Mouse (Mus musculus) heart, postnatal 0 days (tissue): ENCODE measurements around the gene Gm10024. TPM values are rescaled to one million over a fixed set of nuclear protein-coding genes. Genes with fewer than 3 reads are reported as not detected.
"Not testable (repeated sequence)": the region's sequence is repeated elsewhere in the genome, so short reads cannot be mapped to it uniquely, and the experiment has no call there.

Experiments
- ATAC-seq: fragments of 200-750 bp; cut with Nextera tagmentation; 2 replicates; pipeline ENCODE4 v1.8.0; 2017; ENCODE audit warnings: low read depth, moderate number of reproducible peaks, moderate library complexity; ENCODE audit not compliant: insufficient read depth
- DNase-seq: peaks from one replicate; pipeline ENCODE4 v3.0.0-alpha.2; 2016; ENCODE audit warnings: low spot score
- H3K27ac ChIP-seq: fragments of 300-500 bp; sonication (generic); 2 replicates; pipeline ENCODE4 v1.5.1; 2014; ENCODE audit warnings: low read depth, mild to moderate bottlenecking
- H3K27me3 ChIP-seq: fragments of 300-500 bp; sonication (generic); 2 replicates; pipeline ENCODE4 v1.6.1; 2014; ENCODE audit warnings: low read length, mixed read lengths; ENCODE audit not compliant: control insufficient read depth, insufficient read depth
- H3K36me3 ChIP-seq: fragments of 300-500 bp; sonication (generic); replicated peaks from 2 replicates; pipeline ENCODE4 v1.6.1; 2014; ENCODE audit warnings: low read length, mixed read lengths; ENCODE audit not compliant: control insufficient read depth, insufficient read depth
- H3K4me1 ChIP-seq: fragments of 300-500 bp; sonication (generic); 2 replicates; pipeline ENCODE4 v1.6.1; 2014; ENCODE audit warnings: antibody characterized with exemption; ENCODE audit not compliant: control insufficient read depth, insufficient read depth
- H3K4me2 ChIP-seq: fragments of 300-500 bp; sonication (generic); 2 replicates; pipeline ENCODE4 v1.6.1; 2014; ENCODE audit warnings: low read depth, mild to moderate bottlenecking, low read length, moderate library complexity
- H3K4me3 ChIP-seq: fragments of 300-500 bp; sonication (generic); 2 replicates; pipeline ENCODE4 v1.5.1; 2014; ENCODE audit warnings: low read depth, low read length
- H3K9ac ChIP-seq: fragments of 300-500 bp; sonication (generic); replicated peaks from 2 replicates; pipeline ENCODE4 v1.6.1; 2014; ENCODE audit warnings: low read depth, low read length, mixed read lengths
- H3K9me3 ChIP-seq: fragments of 300-500 bp; sonication (generic); replicated peaks from 2 replicates; pipeline ENCODE4 v1.6.1; 2016; ENCODE audit warnings: low read length; ENCODE audit not compliant: control insufficient read depth
- CTCF ChIP-seq: IDR thresholded peaks from 2 replicates; pipeline ENCODE4 v1.5.1; 2016; ENCODE audit warnings: antibody characterized with exemption, control low read depth, low read depth
- EP300 ChIP-seq: IDR thresholded peaks from 2 replicates; pipeline ENCODE4 v1.6.1; 2016; ENCODE audit warnings: antibody characterized with exemption, low read depth
- WGBS: fragments of 180-500 bp; shearing (Covaris S2); extraction: QIAGEN DNeasy Blood & Tissue Kit; methylation state at CpG from one replicate; pipeline ENCODE4 v1.1.7; 2014; 5-methylcytosine and 5-hydroxymethylcytosine counted together
- polyA plus RNA-seq: library from polyadenylated mRNA; unstranded; fragments of >200 nt; fragmentation: Nextera tagmentation; extraction: Ambion mirVana; gene quantifications from 2 replicates; pipeline ENCODE4 v1.2.1, GENCODE M21; 2015
- total RNA-seq: library from RNA; depleted of rRNA; stranded (reverse); fragments of >200 nt; gene quantifications from 2 replicates; pipeline ENCODE4 v1.2.3, GENCODE M21; 2014; ENCODE audit warnings: low replicate concordance

Gene Gm10024
- total and polyA plus RNA-seq, 2 experiments from 2014 or later = not detected

DNA sequence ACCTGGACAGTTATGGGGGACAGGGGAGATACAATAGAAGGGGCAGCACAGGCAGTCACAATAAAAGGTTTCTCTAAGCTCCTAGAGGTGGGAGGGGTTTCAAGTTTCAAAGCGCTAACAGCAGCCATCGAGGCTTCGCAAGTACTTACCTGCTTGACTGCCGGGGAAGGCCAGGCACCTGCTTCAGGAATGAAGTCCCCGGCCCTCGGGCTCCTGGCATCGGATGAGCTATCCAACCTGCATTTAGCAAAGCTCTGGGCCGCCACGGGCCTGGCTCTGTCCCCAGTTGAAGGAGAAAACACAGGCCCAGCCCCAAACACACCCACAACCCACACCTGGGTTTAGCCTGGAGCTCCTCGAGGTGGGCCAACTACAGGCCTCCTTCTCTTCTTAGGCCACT is 24.2 kb upstream of the Gm10024 start:
- H3K4me2 ChIP-seq = no peak overlapping the region
- 0 out of 2 replicates have a peak, but pooled peaks cover 4% of the 10 kb centered on the region for H3K4me1 ChIP-seq
- H3K4me3 ChIP-seq = no peak overlapping the region
- no peaks in the 10 kb centered on the region for H3K36me3 ChIP-seq
- no peak overlapping the region for H3K9ac ChIP-seq
- H3K9me3 ChIP-seq = no peaks in the 10 kb centered on the region
- peaks cover 56% of the 10 kb centered on the region for H3K27me3 ChIP-seq
- ATAC-seq (no peak), DNase-seq (no peak)
- TF ChIP-seq EP300 (no peak), CTCF (no peak)
- 28% methylated on average over 10 of the region's 10 CpGs for WGBS
- no peak overlapping the region for H3K27ac ChIP-seq

DNA sequence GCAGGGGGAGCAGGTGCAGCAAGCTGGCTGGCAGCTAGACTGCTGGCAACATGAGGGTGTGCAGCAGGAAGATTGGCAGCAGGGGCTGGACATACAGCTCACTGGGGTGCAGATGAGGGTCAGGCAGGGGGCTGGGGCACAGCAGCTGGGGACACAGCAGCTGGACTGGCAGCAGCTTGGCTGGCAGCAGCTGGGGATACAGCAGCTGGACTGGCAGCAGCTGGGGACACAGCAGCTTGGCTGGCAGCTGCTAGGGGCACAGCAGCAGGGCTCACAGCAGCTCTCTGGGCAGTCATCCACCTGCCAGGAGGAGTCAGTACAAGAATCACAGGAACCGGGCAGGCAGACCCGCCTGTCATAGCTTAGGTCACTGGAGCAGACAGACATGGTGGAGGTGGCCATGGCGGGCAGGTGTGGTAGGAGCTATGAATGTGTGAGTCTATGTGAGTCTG is 20.9 kb upstream of the Gm10024 start, which contains the start of gene Gm19402:
TSS of gene Gm19402 (minus strand) at position 402 of the 452 bp plus-strand sequence.
- not testable (repeated sequence) for H3K4me3 ChIP-seq, H3K9ac ChIP-seq, H3K4me2 ChIP-seq, DNase-seq, H3K36me3 ChIP-seq, H3K9me3 ChIP-seq, H3K27ac ChIP-seq, H3K4me1 ChIP-seq, ATAC-seq
- peaks cover 37% of the 10 kb centered on the region for H3K27me3 ChIP-seq
- WGBS = 74% methylated on average over 3 of the region's 3 CpGs

DNA sequence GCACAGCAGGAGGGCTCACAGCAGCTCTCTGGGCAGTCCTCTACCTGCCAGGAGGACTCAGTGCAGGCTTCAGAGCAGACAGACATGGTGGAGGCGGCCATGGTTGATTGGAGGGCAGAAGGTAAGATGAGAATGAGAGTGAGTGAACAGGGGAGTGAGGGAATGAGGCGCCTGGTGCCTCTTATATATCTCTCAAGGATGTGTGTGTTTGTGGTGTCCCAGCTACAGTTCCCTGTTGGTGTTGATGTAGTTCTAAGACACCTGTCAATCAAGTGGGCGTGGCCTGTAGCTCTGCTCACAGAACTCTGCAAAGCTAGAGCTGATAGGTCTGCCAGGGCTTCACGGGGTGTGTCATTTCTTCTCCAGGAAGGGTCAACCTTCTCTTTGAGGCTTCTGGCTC is 14.1 kb upstream of the Gm10024 start, which contains the start of gene Gm9508:
TSS of gene Gm9508 (minus strand) at position 101 of the 400 bp plus-strand sequence.
- H3K36me3 ChIP-seq = no peaks in the 10 kb centered on the region
- no peaks in the 10 kb centered on the region for H3K27me3 ChIP-seq
- no peak for TF ChIP-seq CTCF
- TF ChIP-seq EP300 = no peak
- no peak within 1 kb of the TSS for H3K4me2 ChIP-seq
- no peak within 1 kb of the TSS for H3K4me3 ChIP-seq
- peaks cover 11% of the 10 kb centered on the region; the same call in 1 of the 2 replicates for H3K9me3 ChIP-seq
- ATAC-seq (no peak), DNase-seq (no peak)
- no peaks in the 10 kb centered on the region for H3K4me1 ChIP-seq
- whole genome bisulfite sequencing = 21% methylated on average over 4 of the region's 4 CpGs
- H3K9ac ChIP-seq = no peak within 1 kb of the TSS
- no peak within 1 kb of the TSS for H3K27ac ChIP-seq

DNA sequence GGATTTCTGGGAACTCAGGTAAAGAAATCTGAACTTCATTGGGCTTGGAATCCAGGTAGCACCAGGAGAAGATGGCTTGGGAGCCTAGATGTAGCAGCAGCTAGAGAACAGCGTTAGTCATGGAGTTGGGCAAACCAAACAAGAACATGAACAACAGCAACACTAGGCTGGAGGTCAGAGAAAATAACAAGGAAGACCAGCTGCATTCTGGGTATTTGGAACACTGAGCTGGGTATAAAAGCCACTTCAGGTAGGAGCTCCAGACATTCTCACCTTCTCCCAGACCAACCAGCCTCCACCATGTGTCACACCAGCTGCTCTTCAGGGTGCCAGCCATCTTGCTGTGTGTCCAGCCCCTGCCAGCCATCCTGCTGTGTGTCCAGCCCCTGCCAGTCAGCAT is 4.9 kb upstream of the Gm10024 start, which contains the start of gene Gm10272:
TSS of gene Gm10272 (plus strand) at position 301 of the 400 bp plus-strand sequence.
- no peaks in the 10 kb centered on the region for H3K27me3 ChIP-seq
- DNase-seq (no peak), ATAC-seq (no peak)
- whole genome bisulfite sequencing = 87% methylated on average over 1 of the region's 1 CpGs
- H3K4me1 ChIP-seq = no peaks in the 10 kb centered on the region
- TF ChIP-seq EP300 (no peak), CTCF (no peak)
- H3K4me2 ChIP-seq = no peak within 1 kb of the TSS
- peaks cover 12% of the 10 kb centered on the region; the same call in 1 of the 2 replicates for H3K9me3 ChIP-seq
- no peak within 1 kb of the TSS for H3K9ac ChIP-seq
- H3K36me3 ChIP-seq = no peaks in the 10 kb centered on the region
- no peak within 1 kb of the TSS for H3K4me3 ChIP-seq
- H3K27ac ChIP-seq = no peak within 1 kb of the TSS

DNA sequence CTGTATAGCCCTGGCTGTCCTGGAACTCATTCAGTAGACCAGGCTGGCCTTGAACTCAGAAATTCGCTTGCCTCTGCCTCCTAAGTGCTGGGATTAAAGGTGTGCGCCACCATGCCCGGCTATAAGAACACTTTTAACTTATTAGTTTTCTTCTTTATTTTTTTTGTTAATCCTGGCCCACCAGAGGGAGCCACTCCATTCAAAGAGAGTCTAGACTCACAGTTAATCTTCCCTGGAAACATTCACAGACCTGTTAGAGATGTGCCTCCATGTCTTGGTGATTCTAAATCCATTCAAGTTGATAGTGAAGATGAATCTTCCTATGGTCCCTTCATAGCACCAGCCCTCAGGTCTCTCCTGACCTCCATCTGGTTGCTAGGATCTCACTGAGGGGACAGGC is 1.4 kb upstream of the Gm10024 start:
- Histone ChIP-seq H3K4me3 (no peak overlapping the region), H3K4me2 (no peak overlapping the region), H3K4me1 (no peaks in the 10 kb centered on the region), H3K27ac (no peak overlapping the region), H3K36me3 (no peaks in the 10 kb centered on the region), H3K9ac (no peak overlapping the region), H3K9me3 (0 out of 2 replicates have a peak, but pooled peaks cover 5% of the 10 kb centered on the region), H3K27me3 (no peaks in the 10 kb centered on the region)
- no peak for DNase-seq
- 61% methylated on average over 3 of the region's 3 CpGs for WGBS
- no peak for ATAC-seq
- TF ChIP-seq EP300 = no peak
- peak; percentile 16 for TF ChIP-seq CTCF

DNA sequence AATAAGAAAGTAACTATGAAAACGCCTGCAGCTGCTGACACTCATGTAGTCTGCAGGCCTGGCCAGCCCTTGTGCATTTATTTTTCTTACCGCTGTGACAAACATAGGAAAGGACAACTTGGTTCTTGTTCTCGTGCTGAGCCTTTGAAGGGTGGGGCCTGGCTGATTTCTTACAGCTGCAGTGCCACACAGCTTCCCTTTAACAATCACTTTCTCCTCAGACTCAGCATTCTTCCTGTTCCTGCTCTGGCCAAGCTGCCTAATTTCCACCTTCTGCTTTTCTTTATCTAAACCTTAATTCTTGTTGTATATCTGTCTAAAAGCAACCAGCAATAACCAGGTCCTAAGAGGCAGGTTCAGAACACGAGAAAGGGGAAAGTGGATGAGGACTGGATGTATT is 2.5 kb downstream of the Gm10024 start:
- Histone ChIP-seq H3K27ac (no peak overlapping the region), H3K4me3 (no peak overlapping the region), H3K4me2 (no peak overlapping the region), H3K36me3 (no peaks in the 10 kb centered on the region), H3K27me3 (no peaks in the 10 kb centered on the region), H3K9me3 (0 out of 2 replicates have a peak, but pooled peaks cover 5% of the 10 kb centered on the region), H3K4me1 (no peaks in the 10 kb centered on the region), H3K9ac (no peak overlapping the region)
- WGBS = 52% methylated on average over 4 of the region's 4 CpGs
- no peak for TF ChIP-seq CTCF
- TF ChIP-seq EP300 = no peak
- ATAC-seq (no peak), DNase-seq (no peak)
